In the genomic region with DNA sequence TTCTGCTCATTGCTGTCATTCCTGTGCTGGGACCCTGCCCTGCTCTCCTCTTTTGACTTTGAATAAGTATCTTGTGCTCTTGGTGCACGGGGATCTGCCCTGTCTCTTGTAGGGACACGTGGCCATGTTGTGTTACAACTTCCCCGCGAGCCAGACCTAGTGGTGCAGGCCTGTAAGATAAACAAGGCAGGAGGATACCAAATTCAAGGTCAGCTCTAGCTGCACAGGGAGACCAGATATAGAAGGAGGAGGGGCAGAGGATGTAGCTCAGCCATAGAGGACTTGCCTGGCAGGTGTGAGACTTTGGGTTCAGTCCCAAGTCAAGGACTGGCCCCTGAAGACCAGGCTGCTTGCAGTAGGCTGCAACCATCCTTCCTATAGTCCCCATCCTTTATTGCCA, we compare ENCODE assay signal across 10 mouse cellular contexts.
DNase-seq lines count a peak whose midpoint lies in the region; ATAC-seq lines count a peak whose summit lies in the region.
"Had no signal": no experiment of that assay in that cellular context is flagged by ENCODE, and none has a peak within 500 bp of the region (broad histone marks: within the 10 kb centered on the region; RNA-seq: fewer than 3 reads in every experiment).

No protein-coding gene starts in this region.

- 39% methylated on average over 4 of the region's 4 CpGs for WGBS in heart, embryonic 16.5 days
- WGBS in liver, embryonic 12.5 days (ENCODE audit: insufficient replicate concordance), result 25% methylated on average over 4 of the region's 4 CpGs

- peaks cover 6% of the 10 kb centered on the region; the same call in 1 of the 2 replicates for H3K27me3 ChIP-seq in heart, embryonic 16.5 days (ENCODE audit: control insufficient read depth, insufficient read depth, low read length)
- peaks cover 5% of the 10 kb centered on the region; the same call in 1 of the 2 replicates for H3K27me3 ChIP-seq in liver, embryonic 12.5 days (replicated peaks)

- intact Hi-C loops in heart, postnatal 10 days (cut with DNase I), result no loop called here

- H3K4me3 ChIP-seq in heart, embryonic 16.5 days (ENCODE audit: low read length), result no peak overlapping the region
- H3K4me3 ChIP-seq in liver, embryonic 12.5 days, result no peak overlapping the region

- H3K9ac ChIP-seq in heart, embryonic 16.5 days (ENCODE audit: low read length), result no peak overlapping the region
- no peak overlapping the region for H3K9ac ChIP-seq in liver, embryonic 12.5 days

- no peaks in the 10 kb centered on the region for H3K36me3 ChIP-seq in heart, embryonic 16.5 days (ENCODE audit: control insufficient read depth, insufficient read depth)
- no peaks in the 10 kb centered on the region for H3K36me3 ChIP-seq in liver, embryonic 12.5 days

- no peak for DNase-seq in heart, postnatal 10 days
- peak; percentile 40 for DNase-seq in ovary, postnatal 36 days (ENCODE audit: low spot score)
- DNase-seq in ovary, postnatal 14 days (ENCODE audit: low spot score), result no peak
- no peak for DNase-seq in frontal cortex, postnatal 10 days (ENCODE audit: low spot score in 2 of 2)
- DNase-seq in right cerebral cortex, postnatal 10 days (ENCODE audit: low spot score in 2 of 2), result no peak
- no peak for DNase-seq in left cerebral cortex, adult 18-20 months (ENCODE audit: low spot score in 2 of 2)
- DNase-seq: left cerebral cortex, postnatal 4 days; midbrain, embryonic 14.5 days had no signal

- no peaks in the 10 kb centered on the region for H3K9me3 ChIP-seq in heart, embryonic 16.5 days (replicated peaks; ENCODE audit: control insufficient read depth, low read length)
- no peaks in the 10 kb centered on the region for H3K9me3 ChIP-seq in liver, embryonic 12.5 days (replicated peaks)

- no peak for ATAC-seq in heart, embryonic 16.5 days (replicated peaks; ENCODE audit: extremely low read depth, insufficient read depth, low FRiP score)
- ATAC-seq in liver, embryonic 12.5 days, result peak; percentile 66

- H3K4me2 ChIP-seq in heart, embryonic 16.5 days (ENCODE audit: low read depth, low read length), result no peak overlapping the region
- H3K4me2 ChIP-seq in liver, embryonic 12.5 days, result no peak overlapping the region

- peak overlapping the region; percentile 10; the same call in 1 of the 2 replicates for H3K27ac ChIP-seq in heart, embryonic 16.5 days (ENCODE audit: low read length)
- no peak overlapping the region for H3K27ac ChIP-seq in liver, embryonic 12.5 days

- H3K4me1 ChIP-seq in heart, embryonic 16.5 days (ENCODE audit: control insufficient read depth, insufficient read depth, low read length), result peaks cover 14% of the 10 kb centered on the region
- H3K4me1 ChIP-seq in liver, embryonic 12.5 days, result peaks cover 22% of the 10 kb centered on the region
